Mouse (Mus musculus) neural tube, embryonic 11.5 days (tissue): Measurements from ENCODE around the gene Cask. TPM values are rescaled to one million over a fixed set of nuclear protein-coding genes. Genes with fewer than 3 reads are reported as not detected.

Experiments
- ATAC-seq: fragments of 200-750 bp; cut with Nextera tagmentation; 2 replicates; pipeline ENCODE4 v1.8.0; 2017; ENCODE audit warnings: moderate number of reproducible peaks, mild to moderate bottlenecking, moderate TSS enrichment, moderate library complexity; ENCODE audit not compliant: insufficient read depth, low FRiP score, low TSS enrichment
- DNase-seq: peaks from one replicate; pipeline ENCODE4 v3.0.0-alpha.2; 2015; ENCODE audit warnings: low spot score
- H3K27ac ChIP-seq: fragments of 300-500 bp; sonication (generic); 2 replicates; pipeline ENCODE4 v1.5.1; 2014; ENCODE audit warnings: low read depth, mild to moderate bottlenecking, low read length
- H3K27me3 ChIP-seq: fragments of 300-500 bp; sonication (generic); 2 replicates; pipeline ENCODE4 v1.6.1; 2014; ENCODE audit warnings: mild to moderate bottlenecking, low read length, mixed read lengths; ENCODE audit not compliant: control insufficient read depth, insufficient read depth
- H3K36me3 ChIP-seq: fragments of 300-500 bp; sonication (generic); 2 replicates; pipeline ENCODE4 v1.6.1; 2014; ENCODE audit warnings: mild to moderate bottlenecking, low read length, moderate library complexity, mixed read lengths; ENCODE audit not compliant: control insufficient read depth, insufficient read depth
- H3K4me1 ChIP-seq: fragments of 300-500 bp; sonication (generic); 2 replicates; pipeline ENCODE4 v1.6.1; 2014; ENCODE audit warnings: low read length, mixed read lengths; ENCODE audit not compliant: control insufficient read depth, insufficient read depth
- H3K4me2 ChIP-seq: fragments of 300-500 bp; sonication (generic); 2 replicates; pipeline ENCODE4 v1.6.1; 2014; ENCODE audit warnings: low read depth, mild to moderate bottlenecking, moderate library complexity
- H3K4me3 ChIP-seq: fragments of 300-500 bp; sonication (generic); 2 replicates; pipeline ENCODE4 v1.5.1; 2014; ENCODE audit warnings: low read depth, low read length
- H3K9ac ChIP-seq: fragments of 300-500 bp; sonication (generic); 2 replicates; pipeline ENCODE4 v1.6.1; 2014; ENCODE audit warnings: mild to moderate bottlenecking, low read length
- H3K9me3 ChIP-seq: fragments of 300-500 bp; sonication (generic); 2 replicates; pipeline ENCODE4 v1.6.1; 2016; ENCODE audit warnings: low read length; ENCODE audit not compliant: control insufficient read depth
- WGBS: fragments of 180-500 bp; shearing (Covaris S2); extraction: QIAGEN DNeasy Blood & Tissue Kit; methylation state at CpG from one replicate; pipeline ENCODE4 v1.1.7; 2014; 5-methylcytosine and 5-hydroxymethylcytosine counted together
- polyA plus RNA-seq: library from polyadenylated mRNA; unstranded; fragments of >200 nt; fragmentation: Nextera tagmentation; extraction: Ambion mirVana; gene quantifications from 2 replicates; pipeline ENCODE4 v1.2.1, GENCODE M21; 2014

Gene Cask
- polyA plus RNA-seq, 1 experiment from 2014 or later = 33.0 TPM

DNA sequence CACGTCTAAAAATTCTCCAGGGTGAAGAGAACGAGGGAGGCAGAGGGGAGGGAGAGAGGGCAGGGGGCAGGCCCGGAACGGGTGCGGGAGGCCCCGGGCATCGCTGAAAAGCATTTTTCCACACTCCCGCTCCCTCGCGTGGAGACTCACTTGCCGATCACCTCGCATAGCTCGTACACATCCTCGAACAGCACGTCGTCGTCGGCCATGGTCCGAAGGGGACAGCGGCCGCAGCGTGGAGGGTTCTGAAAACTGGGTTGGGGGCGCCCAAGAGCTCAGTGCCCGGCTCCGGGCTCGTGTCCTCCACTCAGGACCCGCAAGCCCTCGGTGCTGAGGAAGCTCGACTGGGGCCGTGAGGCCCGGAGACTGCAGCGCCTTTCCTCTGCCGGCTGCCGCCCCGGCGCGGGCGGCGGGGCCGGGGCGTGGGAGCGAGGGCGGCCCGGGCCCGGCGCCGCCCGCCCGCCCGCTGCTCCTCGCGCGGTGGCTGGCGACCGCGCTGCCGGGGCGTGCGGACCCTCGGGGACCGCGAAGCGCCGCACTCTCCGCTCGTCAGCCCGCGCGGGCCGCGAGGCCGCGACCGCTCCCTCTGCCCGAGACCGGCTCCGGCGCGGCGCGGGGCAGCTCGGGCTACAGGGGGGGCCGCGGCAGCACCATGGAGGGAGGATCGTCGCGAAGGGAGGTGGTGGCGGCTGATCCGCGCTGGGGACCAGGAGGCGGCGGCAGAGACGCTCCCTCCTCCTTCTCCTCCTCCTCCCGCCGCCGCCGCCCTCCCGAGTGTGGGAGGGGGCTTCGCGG, 5.1 kb downstream of the Cask start:
- WGBS = 19% methylated on average over 50 of the region's 100 CpGs
- ATAC-seq = peak; percentile 82

DNA sequence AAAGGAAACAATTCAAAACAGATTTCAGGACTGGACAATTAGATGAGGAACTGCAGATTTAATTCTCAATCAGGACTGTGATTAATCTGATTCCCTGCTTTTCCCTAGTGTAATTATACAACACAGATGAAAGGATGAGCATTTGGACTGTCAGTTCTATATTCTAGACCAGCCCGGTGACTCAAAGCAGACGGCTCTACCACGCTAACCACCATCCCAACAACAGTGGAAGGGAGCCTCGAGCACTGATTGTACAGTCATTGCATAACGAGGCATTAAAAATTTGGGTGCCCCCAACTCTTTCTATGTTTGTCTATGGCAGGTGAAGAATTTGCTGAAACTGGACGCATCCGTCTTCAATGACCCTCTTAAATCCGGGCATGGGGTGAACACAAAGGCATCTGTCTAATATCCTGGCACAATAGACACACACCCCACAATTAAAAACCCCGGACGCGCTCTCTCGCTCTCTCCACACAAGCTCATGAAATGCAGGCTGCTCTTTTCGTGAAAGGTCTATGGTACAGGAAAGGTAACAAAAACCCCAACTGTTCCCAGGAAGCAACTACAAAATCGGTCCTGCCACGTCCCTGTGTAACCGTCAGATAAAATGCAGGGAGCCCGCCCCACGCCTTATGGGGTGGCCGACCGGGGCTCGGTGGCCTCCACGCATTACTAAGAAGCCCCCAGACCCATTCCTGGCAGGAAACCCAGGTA, 5.9 kb downstream of the Cask start:
- Histone ChIP-seq H3K36me3 (no peaks in the 10 kb centered on the region), H3K4me1 (no peaks in the 10 kb centered on the region), H3K9ac (peak overlapping the region; percentile 72), H3K27ac (peak overlapping the region; percentile 94; the same call in 1 of the 2 replicates), H3K4me2 (peak overlapping the region; percentile 36), H3K27me3 (no peaks in the 10 kb centered on the region), H3K9me3 (no peaks in the 10 kb centered on the region), H3K4me3 (peak overlapping the region; percentile 56)
- WGBS = 27% methylated on average over 22 of the region's 22 CpGs
- ATAC-seq = 0 out of 2 replicates have a peak, but pooled peaks have one; percentile 5
- DNase-seq = peak; percentile 42

More for the DNA sequence above, 5.1 kb downstream of the Cask start:
- no peaks in the 10 kb centered on the region for H3K9me3 ChIP-seq
- no peaks in the 10 kb centered on the region for H3K27me3 ChIP-seq
- peak overlapping the region; percentile 56 for H3K4me3 ChIP-seq
- H3K4me2 ChIP-seq = peak overlapping the region; percentile 36
- H3K4me1 ChIP-seq = no peaks in the 10 kb centered on the region
- peak; percentile 67 for DNase-seq
- H3K36me3 ChIP-seq = no peaks in the 10 kb centered on the region
- H3K9ac ChIP-seq = peak overlapping the region; percentile 72
- peak overlapping the region; percentile 94 for H3K27ac ChIP-seq

DNA sequence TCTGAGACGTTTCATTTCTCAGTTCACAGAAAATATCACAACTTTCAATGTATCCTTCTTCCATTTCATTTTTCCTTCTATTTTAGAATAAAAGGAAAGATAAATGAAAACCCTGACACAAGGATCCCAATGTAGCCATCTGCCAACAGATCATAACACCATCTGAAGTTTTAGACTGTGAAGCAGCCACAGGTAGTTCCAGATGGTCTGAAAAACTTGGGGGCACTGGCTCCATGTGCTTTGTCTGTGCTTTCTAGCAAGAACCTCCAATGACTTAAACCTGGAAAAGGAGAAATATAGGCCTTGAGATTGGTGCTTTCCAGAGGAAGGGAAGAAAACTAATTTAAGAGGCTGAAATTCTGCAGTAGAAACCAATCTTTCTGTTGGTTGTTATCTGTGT, 28.4 kb downstream of the Cask start:
- H3K36me3 ChIP-seq = no peaks in the 10 kb centered on the region
- DNase-seq (no peak), ATAC-seq (no peak)
- 96% methylated on average over 1 of the region's 1 CpGs for WGBS
- H3K4me3 ChIP-seq = no peak overlapping the region
- no peaks in the 10 kb centered on the region for H3K4me1 ChIP-seq
- H3K27me3 ChIP-seq = no peaks in the 10 kb centered on the region
- H3K27ac ChIP-seq = no peak overlapping the region
- no peak overlapping the region for H3K4me2 ChIP-seq
- no peak overlapping the region for H3K9ac ChIP-seq
- no peaks in the 10 kb centered on the region for H3K9me3 ChIP-seq

DNA sequence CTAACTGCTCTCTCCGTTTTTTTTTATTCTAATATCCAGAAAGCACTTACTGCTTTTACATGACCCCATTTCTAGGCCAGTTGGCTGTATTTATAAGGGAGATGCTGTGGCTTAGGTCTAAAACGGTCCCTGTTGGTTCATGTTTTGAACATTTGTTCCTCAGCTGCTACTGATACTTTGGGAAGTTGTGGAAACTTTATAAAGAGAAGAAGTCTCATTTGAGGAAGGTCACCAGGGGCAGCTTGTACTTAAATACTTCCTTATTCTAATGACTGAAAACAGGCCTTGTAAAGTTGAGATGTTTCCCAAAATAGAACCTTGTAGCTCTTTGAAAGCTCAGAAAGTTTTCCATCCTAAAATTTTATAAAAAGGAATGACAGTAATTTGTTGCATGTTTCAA, 52.4 kb downstream of the Cask start:
- ATAC-seq (no peak), DNase-seq (no peak)
- H3K27me3 ChIP-seq = no peaks in the 10 kb centered on the region
- WGBS = 71% methylated on average over 2 of the region's 2 CpGs
- H3K4me3 ChIP-seq = no peak overlapping the region
- no peaks in the 10 kb centered on the region for H3K36me3 ChIP-seq
- no peaks in the 10 kb centered on the region for H3K9me3 ChIP-seq
- H3K4me1 ChIP-seq = no peaks in the 10 kb centered on the region
- no peak overlapping the region for H3K4me2 ChIP-seq
- no peak overlapping the region for H3K27ac ChIP-seq
- H3K9ac ChIP-seq = no peak overlapping the region

DNA sequence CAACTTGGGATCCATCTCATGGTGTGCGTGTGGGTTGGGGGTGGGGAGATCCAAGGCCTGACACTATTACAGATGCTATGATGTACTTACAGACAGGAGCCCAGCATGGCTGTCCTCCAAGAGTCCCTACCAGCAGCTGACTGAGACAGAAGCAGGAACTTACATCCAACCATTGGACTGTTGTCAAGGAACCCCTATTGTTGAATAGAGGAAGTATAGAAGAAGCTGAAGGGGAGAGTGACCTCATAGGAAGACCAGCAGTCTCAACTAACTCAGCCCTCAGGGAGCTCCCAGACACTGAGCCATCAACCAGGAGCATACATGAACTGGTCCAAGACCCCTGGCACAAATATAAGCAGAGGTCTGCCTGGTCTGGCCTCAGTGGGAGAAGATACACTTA, 85.5 kb downstream of the Cask start:
- Histone ChIP-seq H3K4me2 (no peak overlapping the region), H3K9me3 (no peaks in the 10 kb centered on the region), H3K4me1 (no peaks in the 10 kb centered on the region), H3K4me3 (no peak overlapping the region), H3K9ac (no peak overlapping the region), H3K27me3 (no peaks in the 10 kb centered on the region), H3K36me3 (no peaks in the 10 kb centered on the region), H3K27ac (no peak overlapping the region)
- DNase-seq = no peak
- no peak for ATAC-seq
- WGBS = 86% methylated on average over 1 of the region's 1 CpGs

DNA sequence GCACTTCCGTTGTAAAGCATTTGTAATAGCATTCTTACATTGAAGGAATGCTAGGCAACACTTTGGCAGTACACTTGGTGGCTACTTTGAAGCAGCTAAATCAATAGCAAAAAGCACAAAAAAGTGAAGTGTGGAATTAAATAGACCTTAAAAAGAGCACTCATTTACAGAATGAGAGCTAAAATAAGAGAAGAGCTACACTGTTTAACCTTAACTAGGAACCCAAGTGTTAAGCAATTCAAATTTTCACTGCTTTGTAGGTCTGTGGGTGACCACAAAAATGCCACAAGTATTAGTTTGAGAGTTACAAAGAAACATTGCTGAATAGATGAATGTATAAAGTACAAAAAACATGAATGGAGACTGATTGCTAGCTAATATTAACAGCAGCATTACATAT, 86.1 kb downstream of the Cask start:
- H3K27ac ChIP-seq = no peak overlapping the region
- no peaks in the 10 kb centered on the region for H3K36me3 ChIP-seq
- no peak overlapping the region for H3K4me2 ChIP-seq
- H3K9ac ChIP-seq = no peak overlapping the region
- no peak overlapping the region for H3K4me3 ChIP-seq
- no peaks in the 10 kb centered on the region for H3K27me3 ChIP-seq
- no peaks in the 10 kb centered on the region for H3K4me1 ChIP-seq
- DNase-seq (no peak), ATAC-seq (no peak)
- WGBS = 86% methylated on average over 1 of the region's 1 CpGs
- no peaks in the 10 kb centered on the region for H3K9me3 ChIP-seq

DNA sequence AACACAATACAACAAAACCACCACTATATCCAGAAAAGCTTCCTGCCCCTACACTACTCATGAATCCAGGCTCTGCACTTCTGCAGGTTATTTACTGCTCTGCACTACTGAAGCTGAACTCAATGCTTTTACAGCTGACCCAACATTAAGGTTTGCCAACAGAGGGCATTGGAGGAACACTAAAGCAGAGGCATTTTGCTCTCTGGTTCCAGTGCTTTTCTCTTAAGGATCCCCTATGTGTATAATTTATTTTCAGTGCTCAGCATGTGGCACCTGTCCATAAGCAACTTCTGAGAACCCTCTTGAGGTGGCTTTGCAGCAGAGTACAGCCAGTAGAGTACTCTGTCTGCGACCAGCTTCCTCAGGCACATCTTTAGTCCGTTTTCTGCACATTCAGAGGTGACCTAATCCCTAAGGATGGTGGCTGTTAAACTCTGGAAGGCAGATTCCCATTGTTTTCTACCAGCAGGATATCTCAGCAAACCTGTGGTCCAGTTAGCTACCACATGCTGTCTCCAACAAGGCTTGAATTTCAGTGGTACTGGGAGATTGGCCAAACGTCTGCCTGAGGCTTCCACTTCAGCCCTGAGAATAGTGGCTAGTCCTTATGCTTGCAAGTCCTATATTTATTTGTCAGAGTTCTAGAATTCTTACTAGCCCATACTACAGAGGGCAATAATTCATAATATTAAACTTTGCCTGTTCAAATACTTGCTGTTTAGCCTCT, 93.7 kb downstream of the Cask start:
- no peaks in the 10 kb centered on the region for H3K9me3 ChIP-seq
- no peak overlapping the region for H3K27ac ChIP-seq
- no peaks in the 10 kb centered on the region for H3K27me3 ChIP-seq
- H3K36me3 ChIP-seq = no peaks in the 10 kb centered on the region
- WGBS = 22% methylated on average over 3 of the region's 3 CpGs
- H3K9ac ChIP-seq = no peak overlapping the region
- DNase-seq (no peak), ATAC-seq (no peak)
- no peak overlapping the region for H3K4me3 ChIP-seq
- H3K4me1 ChIP-seq = no peaks in the 10 kb centered on the region
- H3K4me2 ChIP-seq = no peak overlapping the region

DNA sequence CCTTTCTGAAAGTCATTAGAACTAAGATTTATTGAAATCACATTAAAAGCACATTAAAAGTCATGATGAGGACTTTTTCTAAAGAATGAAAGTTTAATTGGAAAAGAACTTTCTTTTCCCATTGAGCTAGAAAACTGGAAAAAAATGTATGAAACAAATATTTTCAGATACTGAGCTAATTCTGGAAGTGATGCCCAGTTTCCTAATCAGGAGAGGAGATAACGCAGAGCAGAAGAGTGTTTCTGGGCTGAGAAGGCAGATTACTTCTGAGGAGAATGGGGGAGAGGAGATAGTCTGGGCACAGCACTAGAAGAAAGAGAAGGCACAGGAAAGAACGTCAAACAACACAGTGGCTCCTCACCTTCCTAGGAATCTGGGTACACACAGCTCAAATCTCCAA, 110.1 kb downstream of the Cask start:
- ATAC-seq = no peak
- H3K9me3 ChIP-seq = no peaks in the 10 kb centered on the region
- no peak overlapping the region for H3K4me2 ChIP-seq
- H3K4me1 ChIP-seq = no peaks in the 10 kb centered on the region
- 93% methylated on average over 2 of the region's 2 CpGs for WGBS
- no peaks in the 10 kb centered on the region for H3K36me3 ChIP-seq
- H3K4me3 ChIP-seq = no peak overlapping the region
- H3K9ac ChIP-seq = no peak overlapping the region
- H3K27me3 ChIP-seq = no peaks in the 10 kb centered on the region
- DNase-seq = no peak
- no peak overlapping the region for H3K27ac ChIP-seq
